Mouse (Mus musculus): ENCODE data around the gene Gm4070. TPM values are rescaled to one million over a fixed set of nuclear protein-coding genes. Genes with fewer than 3 reads are reported as not detected.

Gm4070 gene
- polyA plus RNA-seq (2012; fragmentation: generic; extraction: Trizol): under 1 TPM in 1 of 2 experiments, not detected in 1; 0.01 TPM

DNA sequence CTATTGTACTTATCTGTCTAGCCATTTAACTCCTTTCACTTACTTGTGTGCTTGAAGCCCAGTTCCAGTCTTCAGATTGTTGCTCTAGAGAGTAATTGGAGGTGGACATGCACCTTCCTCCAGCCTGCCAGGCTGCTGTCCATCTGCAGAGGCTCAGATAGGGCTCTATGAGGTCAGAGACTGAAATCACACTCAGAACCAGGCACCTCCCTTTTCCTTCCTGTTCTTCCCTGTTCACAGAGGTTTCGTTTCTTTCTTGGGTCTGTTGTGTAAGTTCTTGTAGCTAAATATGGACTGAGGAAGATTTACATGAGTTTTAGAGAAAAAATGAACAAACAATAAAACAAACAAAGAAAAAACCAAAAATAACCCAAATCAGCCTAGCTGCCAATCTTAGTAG is at the start of gene Gm4070:
Gene Gm4070 (minus strand): TSS at position 156 of the 400 bp plus-strand sequence.

Other genes with a start within 250 kb of the Gm4070 start
- gene Ilk, start 217.4 kb downstream of the Gm4070 start, polyA plus RNA-seq (2012; fragmentation: generic; extraction: Trizol): 100 to 1,000 TPM; 185 to 199 TPM
- gene Rrp8, start 216.6 kb downstream of the Gm4070 start, polyA plus RNA-seq (2012; fragmentation: generic; extraction: Trizol): 10 to 100 TPM; 13.0 to 19.8 TPM
- gene Taf10, start 209.6 kb downstream of the Gm4070 start, polyA plus RNA-seq (2012; fragmentation: generic; extraction: Trizol): 100 to 1,000 TPM; 243 to 661 TPM
- gene Tpp1, start 201.7 kb downstream of the Gm4070 start, polyA plus RNA-seq (2012; fragmentation: generic; extraction: Trizol): 10 to 100 TPM in 1 of 2 experiments, 1 to 10 TPM in 1; 7.0 to 47.4 TPM
- under 1 TPM; 0.05 to 0.97 TPM for gene Dchs1, start 166.3 kb downstream of the Gm4070 start, polyA plus RNA-seq (2012; fragmentation: generic; extraction: Trizol)
- gene Mrpl17, start 142.9 kb downstream of the Gm4070 start, polyA plus RNA-seq (2012; fragmentation: generic; extraction: Trizol): 100 to 1,000 TPM; 396 to 429 TPM

All from C3H10T1/2 (cell line).